Mouse (Mus musculus) yolk sac, embryonic 10.5 days (tissue): ENCODE measurements around the gene Fam241a.

Experiments
- DNase-seq: peaks from one replicate; pipeline ENCODE4 v3.0.0-alpha.2; 2017; ENCODE audit warnings: low spot score

Gene Fam241a

DNA sequence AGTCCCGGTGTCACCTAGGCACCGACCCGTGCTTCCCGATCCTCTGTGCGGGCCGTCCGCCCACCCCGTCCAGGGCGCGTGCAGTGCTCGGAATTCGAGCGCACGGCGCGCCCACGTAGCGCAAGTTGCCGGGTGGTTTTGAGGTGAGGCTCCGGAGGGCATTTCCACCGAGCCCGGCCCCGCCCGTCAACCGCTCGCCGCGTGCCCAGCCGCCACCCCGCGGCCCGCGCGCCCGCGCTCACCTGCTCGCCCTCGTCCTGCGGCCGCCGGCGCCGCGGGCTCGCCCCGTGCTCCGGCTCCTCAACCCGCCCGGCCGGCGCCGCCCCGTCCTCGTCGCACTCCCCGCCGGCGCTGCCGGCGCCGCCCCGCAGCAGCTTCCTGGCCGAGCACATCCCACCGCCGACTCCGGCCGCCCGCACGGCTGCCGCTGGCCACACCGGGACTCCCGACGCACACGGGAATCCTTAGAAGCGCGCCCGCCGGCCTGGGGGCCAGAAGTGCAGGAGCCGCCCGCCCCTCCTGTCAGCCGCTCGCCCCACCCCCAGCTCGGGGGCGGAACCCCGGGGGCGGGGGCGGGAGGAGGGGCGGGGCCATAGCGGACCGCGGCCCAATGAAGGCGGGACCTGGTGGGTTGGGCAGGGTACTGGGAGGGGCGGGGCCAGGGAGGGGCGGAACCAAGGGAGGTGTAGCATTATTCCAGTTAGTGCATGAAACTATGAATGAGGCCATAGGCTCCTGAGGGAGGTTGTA lies at the start of gene Fam241a:
TSS of gene Fam241a (minus strand) at position 533 of the 750 bp plus-strand sequence.
- DNase-seq = peak; percentile 92

DNA sequence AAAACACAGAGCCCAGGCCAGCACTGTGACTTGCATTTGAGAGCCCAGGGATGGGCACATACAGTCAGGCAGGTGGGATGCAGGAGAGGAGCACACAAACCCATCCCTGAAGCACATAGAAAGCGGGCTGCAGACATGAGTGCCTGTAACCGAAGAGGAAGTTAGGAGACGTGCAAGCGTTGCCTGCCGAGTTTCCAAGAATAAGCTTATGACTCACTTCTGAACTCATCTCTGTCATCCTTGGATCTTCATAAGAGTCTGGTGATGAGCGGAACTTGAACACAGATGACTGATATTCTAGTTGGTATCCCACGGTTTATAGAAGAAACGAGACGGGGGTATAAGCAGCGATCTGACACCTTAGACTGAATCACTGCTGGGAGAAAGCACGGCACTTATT lies 36.3 kb upstream of the Fam241a start:
- no peak for DNase-seq

DNA sequence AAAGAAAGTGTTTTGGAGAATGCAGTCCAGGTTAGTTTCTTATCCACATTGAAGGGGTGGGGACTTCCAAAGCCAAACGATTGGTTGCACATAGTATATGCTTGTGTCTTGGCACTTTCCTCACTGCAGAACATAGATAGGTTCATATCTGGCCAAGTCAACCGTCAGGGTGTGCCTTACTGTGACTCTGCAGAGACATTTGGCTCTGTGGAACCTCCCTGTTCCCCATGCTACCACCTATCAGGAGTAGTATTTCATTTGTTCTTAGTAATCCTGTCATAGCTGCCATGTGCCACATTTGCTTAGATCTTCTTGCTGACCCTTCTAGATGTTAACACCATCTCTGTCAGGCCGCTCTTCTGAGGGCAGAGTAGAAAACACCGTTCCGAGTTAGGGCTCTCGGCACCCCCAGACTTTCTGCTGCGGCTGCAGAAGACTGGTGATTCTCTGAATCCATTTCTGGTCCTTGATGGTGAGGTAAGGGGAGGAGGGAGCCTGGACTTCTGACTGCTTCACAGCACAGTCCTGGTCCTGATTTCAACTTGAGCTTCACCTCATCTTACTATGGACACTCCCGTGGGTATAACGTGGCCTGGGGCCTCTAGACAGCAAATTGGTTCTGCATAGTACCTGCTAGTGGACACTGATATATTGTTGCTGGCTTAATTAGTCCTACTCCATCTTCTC lies 34.3 kb upstream of the Fam241a start:
- peak; percentile 50 for DNase-seq

DNA sequence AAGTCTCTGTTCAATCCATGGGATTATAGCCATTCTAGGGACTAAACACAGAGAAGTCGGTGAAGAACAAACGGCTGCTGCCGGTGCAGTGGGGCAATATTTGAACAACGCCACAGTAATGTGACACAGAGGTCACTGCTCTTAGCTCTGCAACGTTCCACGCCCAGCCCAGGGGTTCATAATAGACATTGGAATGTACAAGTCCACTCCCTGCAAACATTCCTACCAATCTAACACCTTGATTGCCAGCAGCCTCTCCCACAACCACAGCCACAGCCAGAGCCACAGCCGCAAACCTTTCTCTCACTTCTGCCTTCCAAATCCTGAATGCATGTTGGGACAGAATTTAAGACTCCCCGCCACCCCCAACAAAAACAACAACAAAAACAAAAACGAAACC lies 33.8 kb upstream of the Fam241a start:
- DNase-seq = peak; percentile 78

DNA sequence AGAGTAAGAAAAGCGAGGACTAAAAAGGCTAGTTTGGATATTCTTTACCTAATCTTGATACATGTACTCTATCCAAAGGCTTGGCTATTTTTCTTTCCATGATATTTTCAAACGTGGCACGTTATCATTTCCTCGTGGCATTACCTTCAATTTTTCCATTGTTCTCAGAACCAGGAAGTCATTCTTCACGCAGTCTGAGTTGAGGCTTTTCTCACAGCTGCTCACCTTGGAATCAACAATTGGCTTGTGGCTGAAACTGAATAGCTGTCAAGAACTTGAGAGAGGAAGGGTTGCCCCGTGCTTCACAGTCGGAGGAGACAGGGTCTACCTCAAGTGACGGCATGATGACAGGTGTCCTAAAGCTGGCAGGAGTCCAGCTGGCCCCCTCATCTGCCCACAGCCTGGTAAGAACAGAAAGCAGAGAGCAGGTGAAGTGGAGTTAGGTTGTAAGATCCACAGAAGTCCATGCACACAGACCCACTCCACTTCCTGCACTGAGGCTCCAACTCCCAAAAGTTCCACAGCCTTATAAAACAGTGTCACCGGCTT lies 30.6 kb upstream of the Fam241a start:
- no peak for DNase-seq

DNA sequence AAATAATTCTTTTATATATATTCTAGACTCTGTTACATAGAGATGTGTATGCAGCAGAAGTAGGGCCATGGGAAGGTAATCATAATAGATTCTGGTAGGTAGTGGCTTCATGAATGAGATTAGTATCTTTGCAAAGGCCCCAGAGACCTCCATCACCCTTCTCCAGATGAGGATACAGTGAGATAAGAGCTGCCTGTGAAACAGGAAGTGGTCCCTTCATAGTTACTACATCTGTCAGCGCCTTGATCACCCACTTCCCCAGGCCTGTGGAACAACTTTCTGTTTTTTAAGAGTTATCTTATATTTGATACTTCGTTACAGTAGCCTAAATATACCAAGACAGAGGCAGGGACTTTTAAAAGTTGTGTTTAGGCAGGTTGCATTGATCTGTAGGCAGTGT lies 28.3 kb upstream of the Fam241a start:
- DNase-seq = no peak

DNA sequence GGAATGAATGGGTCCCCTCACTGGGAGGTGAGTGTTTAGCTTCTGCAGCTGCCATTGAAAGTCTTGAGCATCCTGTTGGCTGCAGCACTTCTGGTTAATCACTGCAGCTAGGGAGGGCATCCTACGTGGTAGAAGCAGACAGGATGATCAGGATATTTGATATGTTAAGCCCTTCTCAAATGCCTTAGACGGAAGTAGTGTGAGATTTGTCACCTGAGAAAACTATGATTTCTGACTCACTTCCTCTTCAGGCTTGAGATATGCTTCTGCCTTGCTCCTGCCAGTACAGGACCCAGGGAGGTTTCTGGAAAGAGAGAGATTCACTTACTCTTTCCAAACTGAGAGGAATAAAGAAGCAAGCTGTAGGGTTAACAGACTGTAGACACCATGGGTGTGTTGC lies 27.1 kb upstream of the Fam241a start:
- DNase-seq = no peak

DNA sequence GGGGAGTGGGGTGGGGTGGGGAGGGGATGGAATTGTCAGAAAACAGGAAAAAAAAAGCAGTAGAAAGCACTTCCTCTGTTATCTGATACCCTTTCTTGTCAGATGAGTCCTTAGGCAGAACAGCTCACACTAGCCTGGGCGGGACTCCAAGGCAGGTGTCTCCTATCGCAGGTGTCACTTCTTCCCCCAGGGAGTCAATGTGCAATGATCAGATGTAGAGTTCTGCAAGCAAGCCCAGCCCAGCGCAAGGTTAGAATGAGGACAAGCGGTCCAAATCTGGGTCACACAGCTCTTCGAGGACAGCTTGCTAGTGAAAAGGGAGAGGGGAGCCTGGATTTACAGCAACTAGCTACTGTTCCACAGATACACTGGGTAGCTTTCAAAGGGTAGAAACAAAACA lies 26.0 kb upstream of the Fam241a start:
- DNase-seq = no peak

DNA sequence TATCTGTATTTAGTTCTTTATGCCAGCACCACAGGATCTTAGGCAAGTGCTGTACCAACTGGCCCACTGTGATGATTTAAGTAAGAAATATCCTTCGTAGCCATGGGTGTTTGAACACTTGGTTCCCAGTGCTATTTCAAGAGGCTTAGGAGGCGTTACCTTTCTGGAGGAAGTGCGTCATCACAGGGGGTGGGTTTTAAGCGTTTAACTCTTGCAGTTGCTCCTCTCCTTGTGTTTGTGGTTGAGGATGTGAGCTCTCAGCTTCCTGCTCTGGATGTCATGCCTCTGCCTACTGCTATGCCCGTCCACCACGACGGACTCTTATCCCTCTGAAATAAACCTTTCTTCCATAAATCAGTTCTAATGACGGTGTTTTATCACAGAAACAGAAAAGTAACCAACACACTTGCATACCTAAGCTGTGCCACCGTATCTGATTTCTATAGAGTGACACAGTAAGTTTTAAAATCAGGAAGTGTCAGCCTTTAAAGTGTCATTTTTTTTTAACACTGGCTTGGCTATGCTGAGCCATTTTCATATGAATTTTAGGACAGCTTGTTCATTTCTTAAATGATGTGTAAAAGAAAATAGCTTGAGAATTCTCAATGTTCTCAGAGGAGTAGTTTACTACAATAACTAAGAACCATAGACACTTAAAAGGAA lies 22.0 kb upstream of the Fam241a start:
- DNase-seq = no peak

DNA sequence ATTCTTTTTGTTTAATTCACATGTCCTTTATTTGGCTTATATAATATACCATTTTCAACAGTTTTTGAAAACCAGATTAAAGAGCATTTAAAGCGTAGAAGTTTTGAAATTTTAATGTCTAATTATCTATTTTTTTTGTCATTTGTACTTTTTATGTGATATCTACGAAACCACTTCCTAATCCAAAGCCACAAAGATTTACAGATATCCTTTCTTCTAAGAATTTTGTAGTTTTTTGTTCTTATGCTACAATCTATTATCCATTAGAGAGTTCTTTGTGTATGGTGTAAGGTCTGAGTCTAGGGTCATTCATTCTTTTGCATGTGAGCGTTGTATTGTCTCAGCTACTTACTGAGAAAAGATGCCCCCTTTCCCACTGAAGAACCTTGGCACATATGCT lies 21.4 kb upstream of the Fam241a start:
- no peak for DNase-seq

DNA sequence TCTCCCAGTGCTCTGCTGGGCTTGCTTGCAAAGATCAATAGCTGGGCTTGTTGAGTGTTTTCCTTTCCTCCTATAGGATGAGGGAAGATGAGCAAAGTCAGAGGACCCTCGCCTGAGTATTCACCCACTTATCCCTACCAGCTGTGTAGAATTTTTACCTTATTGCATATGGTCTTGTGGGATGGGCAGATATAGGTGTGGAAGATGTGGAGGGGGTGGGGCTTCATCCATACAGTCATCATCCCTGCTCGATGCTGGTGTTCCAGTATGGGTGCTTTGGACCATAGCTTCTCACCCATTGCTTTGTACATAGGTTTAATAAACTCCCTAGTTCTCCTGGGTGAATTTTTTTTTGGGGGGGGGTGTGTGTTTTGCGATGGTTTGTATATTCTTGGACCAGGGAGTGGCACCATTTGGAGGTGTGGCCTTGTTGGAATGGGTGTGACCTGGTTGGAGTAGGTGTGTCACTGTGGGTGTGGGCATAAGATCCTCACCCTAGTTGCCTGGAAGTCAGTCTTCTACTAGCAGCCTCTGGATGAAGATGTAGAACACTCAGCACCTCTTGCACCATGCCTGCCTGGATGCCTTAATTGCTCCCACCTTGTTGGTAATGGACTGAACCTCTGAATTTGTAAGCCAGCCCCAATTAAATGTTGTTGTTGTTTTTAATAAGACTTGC lies 19.7 kb upstream of the Fam241a start:
- no peak for DNase-seq

DNA sequence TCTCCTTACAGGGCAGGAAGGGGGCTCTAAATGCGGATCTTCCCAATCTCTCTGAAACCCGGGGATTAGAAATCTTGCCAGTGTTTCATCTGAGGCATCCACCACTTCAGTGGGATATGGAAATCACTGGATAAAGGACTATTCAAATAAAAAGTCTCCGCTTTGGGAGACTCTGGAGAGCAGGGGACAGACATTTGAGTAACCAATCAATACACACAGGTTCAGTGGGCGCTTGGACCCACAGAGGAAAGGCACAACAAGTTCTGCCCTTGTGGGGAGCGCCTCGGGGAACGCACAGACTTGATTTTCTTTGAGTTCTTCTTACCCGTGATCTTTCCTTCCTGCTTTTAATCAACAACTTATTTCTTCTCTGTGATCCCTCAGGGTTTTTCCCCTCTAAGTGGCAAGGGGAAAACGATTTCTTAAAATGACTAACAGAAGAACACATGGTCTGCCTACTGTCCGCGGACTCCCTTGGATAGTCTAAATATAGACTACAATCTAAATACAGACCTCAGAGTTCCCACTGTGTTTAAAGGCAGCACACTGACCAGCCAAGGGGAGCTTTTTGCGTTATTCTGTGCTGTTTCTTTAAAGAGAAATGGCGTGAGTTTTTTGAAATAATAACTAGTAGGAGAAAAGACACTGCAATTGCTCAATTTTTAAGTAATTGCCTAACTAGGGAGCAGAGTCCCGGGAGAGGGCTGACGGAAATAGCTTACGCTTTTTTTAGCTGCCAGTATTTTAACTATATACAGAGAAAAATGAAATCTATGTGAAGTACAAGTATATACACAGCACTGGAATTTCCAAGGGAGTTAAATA lies 18.0 kb upstream of the Fam241a start:
- DNase-seq = no peak

DNA sequence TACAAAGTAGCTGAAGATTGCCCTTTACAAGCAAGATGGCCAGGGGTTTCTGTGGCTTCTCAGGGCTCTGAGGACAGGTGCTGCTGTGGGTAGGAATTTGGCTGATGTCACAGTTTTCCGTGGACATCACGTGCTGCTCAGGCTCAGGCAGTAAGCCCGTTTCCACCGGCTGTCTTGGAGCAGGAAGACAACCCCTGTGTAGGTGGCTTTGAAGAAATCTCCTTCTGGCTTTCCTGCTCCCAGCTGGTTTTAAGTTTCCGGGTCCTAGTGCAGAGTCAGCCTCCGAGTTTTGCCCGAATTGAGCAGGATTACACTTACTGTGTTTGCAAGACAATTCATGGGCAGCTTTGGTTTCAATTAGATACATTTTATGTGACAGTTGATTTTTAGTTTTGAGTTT lies 13.8 kb upstream of the Fam241a start:
- DNase-seq = no peak

DNA sequence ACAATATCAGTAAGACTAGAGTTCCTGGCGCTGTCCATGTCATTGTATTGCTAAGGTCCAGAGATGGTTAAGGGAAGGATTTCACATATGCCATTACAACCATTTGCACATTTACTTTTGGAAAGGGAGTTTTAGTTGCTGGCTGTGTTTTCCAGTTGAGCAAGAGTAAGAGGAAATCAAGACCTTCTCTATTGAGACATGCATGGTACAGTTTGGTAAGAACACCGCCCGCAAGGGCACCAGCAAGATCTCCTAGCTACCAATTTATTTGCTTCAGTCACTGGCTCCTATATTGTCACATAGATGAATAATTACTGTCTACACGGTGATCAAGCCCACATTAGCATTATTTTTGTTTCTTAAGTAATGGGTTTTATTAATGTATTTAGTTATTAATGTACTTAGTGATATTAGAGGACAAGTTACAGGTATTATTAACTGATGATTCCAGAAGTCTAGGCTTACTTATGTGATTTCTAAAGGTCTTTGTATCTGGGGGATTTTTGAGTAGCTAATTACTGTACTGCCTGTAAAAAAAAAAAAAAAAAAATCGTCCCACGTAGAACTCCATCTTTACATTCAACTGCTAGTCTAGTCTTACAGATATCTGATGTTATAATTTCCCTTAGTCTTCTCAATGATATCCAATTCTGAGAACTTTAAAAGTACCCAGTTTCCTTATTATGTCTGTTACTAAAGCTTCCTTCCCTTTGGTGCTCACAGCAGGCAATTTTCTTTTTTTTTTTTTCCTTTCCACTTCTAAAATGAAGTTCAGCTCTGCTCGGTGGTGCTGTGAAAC lies 944 bp downstream of the Fam241a start:
- no peak for DNase-seq

DNA sequence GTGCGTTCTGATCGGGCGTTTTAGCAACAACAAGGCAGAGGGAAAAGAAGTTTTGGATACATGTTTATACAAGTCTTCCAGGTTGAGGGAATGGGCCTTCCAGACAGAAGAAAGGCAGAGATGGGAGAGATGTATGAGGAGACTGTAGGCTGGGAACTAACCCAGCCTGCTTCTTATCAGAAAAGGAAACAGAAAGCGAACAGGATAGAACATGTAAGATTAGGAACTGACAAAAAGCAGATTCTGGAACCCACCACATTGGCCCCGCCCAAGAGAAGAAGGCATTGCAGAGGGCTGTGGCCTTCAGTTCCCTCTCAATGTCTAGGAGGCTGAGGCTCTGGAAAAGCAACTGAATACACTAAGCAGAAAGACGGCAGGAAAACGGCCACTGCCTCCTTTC lies 2.2 kb downstream of the Fam241a start:
- peak; percentile 13 for DNase-seq

DNA sequence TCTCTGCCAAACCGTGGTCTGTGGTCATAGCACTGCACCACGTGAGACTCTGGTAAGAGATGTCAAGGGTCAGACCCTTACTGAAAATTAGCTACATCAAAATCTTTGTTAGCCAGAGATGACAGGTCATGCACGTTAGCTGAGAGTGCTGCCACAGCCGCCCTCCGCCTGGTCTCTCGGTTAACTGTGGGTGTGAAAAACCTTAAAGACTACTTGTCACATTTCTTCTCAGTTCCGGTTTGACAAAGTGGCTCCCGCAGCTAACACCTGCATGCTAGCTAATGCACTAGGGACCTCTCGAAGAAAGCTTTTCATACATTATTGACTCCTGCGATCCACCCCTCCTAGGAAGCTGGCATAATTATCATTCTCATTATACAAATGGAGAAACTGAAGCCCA lies 4.2 kb downstream of the Fam241a start:
- no peak for DNase-seq

DNA sequence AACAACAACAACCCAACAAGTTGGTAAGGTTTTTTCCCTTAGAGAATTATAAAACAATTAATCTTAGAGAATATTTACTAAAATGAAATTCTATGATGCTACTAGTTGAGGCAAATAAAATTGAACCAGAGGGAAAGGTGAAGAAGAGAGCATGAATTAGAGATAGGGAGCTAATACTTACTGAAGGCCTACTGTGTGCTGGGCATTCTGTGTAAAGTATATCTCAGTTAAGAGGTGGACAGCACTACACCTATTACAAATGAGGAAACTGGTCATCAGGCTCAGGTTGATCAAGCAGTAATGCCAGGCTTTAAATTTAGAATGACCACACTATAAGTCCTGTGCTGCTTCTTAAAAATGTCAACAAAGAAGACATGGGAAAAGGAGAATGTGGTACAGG lies 6.1 kb downstream of the Fam241a start:
- DNase-seq = no peak

DNA sequence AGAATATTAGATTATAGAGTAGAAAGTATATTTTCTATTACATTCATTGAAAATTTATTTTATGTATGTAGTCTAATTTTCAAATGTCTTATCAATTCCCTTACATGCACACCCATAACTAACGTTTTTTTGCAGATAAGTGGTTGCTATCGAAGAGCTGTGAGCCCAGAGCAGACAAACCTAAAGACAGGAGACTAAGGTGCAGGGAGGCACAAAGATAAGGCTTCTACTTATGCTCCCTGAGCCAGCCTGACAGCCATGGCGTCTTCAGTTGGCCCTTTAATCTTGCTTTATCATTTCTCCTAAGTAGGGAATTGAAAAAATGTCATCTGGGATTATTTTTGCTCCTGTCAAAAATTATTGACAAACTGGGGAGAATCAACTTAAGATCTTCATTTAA lies 6.6 kb downstream of the Fam241a start:
- DNase-seq = no peak

DNA sequence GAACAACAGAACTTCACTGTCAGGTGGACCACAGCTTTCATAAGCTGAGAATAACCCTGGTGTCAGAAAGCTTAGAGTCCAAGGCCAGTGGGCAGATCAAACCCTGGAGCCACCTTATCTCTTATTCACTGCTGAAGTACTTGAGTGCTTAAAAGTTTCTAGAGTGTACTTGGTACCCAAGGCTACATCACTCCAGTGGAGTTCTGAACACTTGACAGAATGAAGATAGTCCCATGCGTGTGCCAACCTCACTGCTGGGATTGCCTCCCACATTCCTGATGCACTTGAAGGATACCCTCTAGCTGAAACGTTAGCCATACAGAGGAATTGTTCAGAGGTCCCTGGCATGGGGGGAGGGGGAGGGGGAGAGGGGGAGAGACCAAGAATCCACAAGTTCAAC lies 14.4 kb downstream of the Fam241a start:
- DNase-seq = no peak

DNA sequence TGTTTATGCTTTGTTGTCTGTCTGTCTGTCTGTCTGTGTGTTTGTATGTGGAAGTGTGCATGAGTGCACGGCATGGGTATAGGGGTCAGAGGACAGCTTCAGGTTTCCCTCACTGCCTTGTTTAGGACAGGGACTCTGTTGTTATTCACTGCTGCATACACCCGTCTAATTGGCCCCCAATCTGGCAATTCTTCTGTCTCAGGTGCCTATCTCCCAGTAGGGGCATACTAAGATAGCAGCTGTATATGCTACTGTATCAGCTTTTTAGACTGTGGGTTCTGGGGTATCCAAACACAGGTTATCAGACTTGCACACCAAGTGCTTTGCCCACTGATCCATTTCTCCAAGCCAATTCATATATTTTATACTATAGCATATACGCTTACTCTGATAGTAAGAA lies 16.2 kb downstream of the Fam241a start:
- no peak for DNase-seq

DNA sequence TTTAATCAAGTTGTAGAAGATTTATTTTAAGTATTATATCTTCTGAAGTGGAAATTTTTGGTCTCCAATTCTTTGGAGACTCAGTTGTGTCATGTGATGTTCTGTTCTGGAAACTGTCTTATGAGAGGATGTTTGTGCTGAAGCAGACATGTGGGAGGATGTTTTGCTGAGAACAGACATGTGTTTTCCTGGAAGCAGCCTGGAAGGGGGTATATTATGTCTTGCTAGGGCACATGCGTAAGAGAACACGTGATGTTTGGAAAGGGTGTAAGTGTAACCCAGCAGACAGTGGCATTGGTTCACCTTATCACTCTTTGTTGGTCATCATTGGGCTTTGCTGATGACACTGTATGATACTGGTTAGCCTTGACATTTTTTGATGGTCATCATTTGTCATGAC lies 20.6 kb downstream of the Fam241a start:
- DNase-seq = no peak
